Mouse (Mus musculus): ENCODE measurements at regions not wholly inside any gene's neighbourhood (a gene's known extent, or its start where the extent isn't known, plus 50 kb on each side); places are given as distances from the start of the nearest gene placed in this dataset.
"Not testable (repeated sequence)": the region's sequence is repeated elsewhere in the genome, so short reads cannot be mapped to it uniquely, and the experiment has no call there.

DNA sequence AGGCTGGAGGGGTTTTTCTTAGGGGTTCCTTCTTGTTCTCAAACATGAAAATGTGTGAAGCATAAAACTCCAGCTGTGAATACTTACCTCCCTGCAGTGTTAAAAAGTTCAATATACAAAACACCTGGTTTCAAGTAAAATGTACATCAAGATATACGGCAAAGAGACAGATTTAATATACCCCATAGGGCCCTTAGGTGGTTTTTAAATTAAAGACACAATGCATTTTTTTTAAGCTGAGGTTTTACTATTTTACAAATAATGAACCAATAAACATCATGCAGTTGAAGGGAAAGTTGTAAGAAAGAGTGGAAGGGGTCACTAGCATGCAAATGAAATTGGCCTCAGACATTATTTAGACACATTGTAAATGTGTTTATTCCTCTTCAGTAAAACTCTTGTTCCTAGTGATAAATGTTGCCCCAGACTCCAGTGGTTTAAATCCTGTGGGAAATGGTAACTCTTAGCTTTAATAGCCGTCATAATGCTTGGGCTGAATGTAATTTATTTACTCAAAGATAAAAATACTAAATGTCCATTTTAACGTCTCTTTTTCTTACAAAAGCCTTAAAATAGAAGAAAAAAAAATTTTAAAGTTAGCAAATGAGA, 1337.9 kb downstream of the Efnb2 start:
- no peak overlapping the region for H3K4me3 ChIP-seq
- H3K9me3 ChIP-seq = no peaks in the 10 kb centered on the region
- H3K36me3 ChIP-seq (replicated peaks) = no peaks in the 10 kb centered on the region
- no peaks in the 10 kb centered on the region for H3K27me3 ChIP-seq (replicated peaks)
- no peak overlapping the region for H3K4me2 ChIP-seq
- H3K4me1 ChIP-seq = 0 out of 2 replicates have a peak, but pooled peaks cover 4% of the 10 kb centered on the region
- whole genome bisulfite sequencing = 48% methylated on average over 3 of the region's 3 CpGs
- H3K9ac ChIP-seq = no peak overlapping the region
- H3K27ac ChIP-seq = no peak overlapping the region
- no peak for ATAC-seq (replicated peaks)

DNA sequence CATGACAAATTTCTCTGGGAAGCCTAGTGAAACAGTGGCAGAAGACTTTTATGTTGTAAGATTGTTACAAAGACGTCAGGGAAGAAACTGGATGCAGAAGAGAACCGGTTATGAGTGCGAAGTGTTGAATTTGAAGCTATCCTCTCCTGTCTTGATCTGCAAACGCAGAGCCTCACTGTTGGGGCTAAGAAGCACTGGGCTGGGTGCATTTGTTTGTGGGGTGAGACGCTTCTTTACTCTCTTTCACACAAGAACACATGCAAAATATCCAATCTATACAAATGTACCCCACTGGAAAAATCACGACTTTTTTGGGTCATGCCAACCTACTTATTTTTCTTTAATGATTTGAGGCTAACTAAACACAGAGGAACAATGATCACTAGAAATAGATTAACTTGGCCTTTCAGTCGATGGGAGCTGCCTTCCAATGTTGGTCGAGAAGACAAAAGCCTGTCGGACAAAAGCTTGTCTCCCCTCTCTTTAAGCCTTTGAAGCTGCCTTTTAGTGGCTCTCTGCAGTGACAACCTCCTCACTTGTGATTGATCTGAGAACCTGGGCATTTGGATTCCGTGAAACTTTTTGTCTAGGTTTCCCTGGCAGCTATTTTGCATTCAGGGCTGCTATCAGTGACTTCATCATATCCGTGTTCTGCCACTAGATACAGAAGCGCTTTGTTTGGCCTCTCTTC, 1338.5 kb downstream of the Efnb2 start:
- ATAC-seq (replicated peaks) = peak; percentile 56
- H3K9me3 ChIP-seq = no peaks in the 10 kb centered on the region
- H3K4me3 ChIP-seq = no peak overlapping the region
- H3K27ac ChIP-seq = no peak overlapping the region
- H3K4me1 ChIP-seq = 0 out of 2 replicates have a peak, but pooled peaks cover 4% of the 10 kb centered on the region
- no peaks in the 10 kb centered on the region for H3K36me3 ChIP-seq (replicated peaks)
- whole genome bisulfite sequencing = 14% methylated on average over 12 of the region's 12 CpGs
- H3K4me2 ChIP-seq = no peak overlapping the region
- H3K27me3 ChIP-seq (replicated peaks) = no peaks in the 10 kb centered on the region
- no peak overlapping the region for H3K9ac ChIP-seq

DNA sequence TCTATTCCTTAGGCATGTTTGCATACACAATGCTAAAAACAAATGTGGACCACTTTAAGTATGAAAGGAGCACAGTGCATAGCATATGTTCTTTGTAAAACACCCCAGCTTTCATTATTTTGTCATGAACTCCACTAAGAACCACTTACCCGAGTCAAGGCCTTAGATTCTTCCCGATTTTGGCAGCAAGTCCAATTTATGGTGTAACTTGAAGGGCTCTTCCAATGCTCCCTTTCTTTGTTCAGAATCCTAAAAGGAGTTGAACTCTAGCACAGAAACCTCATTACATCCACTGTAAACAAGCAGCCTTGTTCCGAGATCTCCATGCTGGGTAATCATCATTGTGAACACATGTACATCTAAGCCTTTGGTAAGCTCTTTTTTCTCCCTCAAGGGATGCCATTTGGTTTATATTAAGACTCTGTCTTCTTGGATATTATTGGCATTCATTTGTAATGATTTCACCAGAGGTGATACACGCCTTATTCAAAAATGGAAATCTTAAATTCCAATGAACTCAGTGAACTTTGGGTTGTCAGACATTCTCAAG, 1344.2 kb downstream of the Efnb2 start:
- Histone ChIP-seq H3K9me3 (no peaks in the 10 kb centered on the region), H3K9ac (no peak overlapping the region), H3K4me3 (no peak overlapping the region), H3K4me2 (no peak overlapping the region), H3K36me3 (replicated peaks) (no peaks in the 10 kb centered on the region), H3K4me1 (no peaks in the 10 kb centered on the region), H3K27ac (no peak overlapping the region), H3K27me3 (replicated peaks) (no peaks in the 10 kb centered on the region)
- ATAC-seq (replicated peaks) = no peak
- 79% methylated on average over 4 of the region's 4 CpGs for WGBS

DNA sequence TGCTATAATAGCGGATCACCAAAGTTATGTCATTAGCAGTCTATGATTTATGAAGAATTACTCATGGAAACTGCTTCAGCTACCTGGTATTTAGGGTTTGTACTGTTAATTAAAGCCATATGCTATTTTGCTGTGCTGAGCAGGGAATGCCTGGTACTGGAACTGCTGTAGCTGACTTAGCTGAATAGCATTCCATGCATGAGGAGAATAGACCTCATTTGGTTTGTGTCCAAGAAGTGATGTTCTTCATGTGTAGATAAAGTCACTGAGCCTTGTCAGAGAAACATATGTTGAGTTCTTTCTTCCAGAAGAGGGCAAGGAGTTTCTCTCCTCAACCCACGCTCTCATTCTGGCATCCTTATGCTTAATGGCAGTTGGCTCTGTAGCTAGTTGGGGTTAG, 1351.8 kb downstream of the Efnb2 start:
- Histone ChIP-seq H3K4me2 (no peak overlapping the region), H3K4me3 (no peak overlapping the region), H3K4me1 (no peaks in the 10 kb centered on the region), H3K9ac (no peak overlapping the region), H3K9me3 (no peaks in the 10 kb centered on the region), H3K36me3 (replicated peaks) (no peaks in the 10 kb centered on the region), H3K27me3 (replicated peaks) (no peaks in the 10 kb centered on the region), H3K27ac (no peak overlapping the region)
- no peak for ATAC-seq (replicated peaks)
- WGBS = 97% methylated on average over 2 of the region's 2 CpGs

DNA sequence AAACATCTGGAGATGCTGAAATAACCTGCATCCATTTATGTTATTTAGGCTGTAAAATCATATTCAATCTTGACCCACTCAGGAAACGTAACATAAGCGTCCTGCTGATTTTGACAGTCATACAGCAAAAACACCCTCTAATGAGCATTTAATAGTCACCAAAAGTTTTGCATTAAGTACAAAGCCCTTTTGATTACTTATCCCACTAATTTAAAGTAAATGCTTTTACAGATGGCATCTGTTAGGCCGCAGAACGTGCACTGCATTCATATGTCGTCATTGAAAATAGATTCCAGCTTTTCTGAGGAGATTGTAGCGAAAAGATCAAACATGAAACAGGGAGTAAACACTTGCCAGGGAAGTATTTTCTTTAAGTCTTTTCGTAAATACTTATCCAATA, 1371.7 kb downstream of the Efnb2 start:
- no peaks in the 10 kb centered on the region for H3K36me3 ChIP-seq (replicated peaks)

DNA sequence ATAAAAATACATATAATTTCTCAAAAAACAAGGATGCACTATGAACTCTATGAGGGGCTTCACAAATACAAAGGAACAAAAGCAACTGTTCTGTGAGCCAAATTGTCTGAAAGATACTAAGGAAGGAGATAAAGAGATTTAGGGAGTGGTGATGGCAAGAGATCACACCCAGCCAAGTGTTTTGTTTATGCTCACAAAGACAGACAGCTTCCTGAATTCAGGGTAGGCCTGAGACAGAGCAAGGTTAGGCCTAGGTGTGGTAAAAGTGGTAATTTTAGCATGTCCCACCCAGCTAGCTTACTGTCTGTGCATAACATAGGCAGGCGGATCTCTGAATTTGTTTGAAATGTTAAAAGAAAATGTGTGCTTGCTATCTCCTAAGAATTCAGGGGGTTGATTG, 1374.5 kb downstream of the Efnb2 start:
- ATAC-seq (replicated peaks) = no peak
- 95% methylated on average over 1 of the region's 1 CpGs for WGBS
- Histone ChIP-seq H3K4me1 (no peaks in the 10 kb centered on the region), H3K27me3 (replicated peaks) (no peaks in the 10 kb centered on the region), H3K9ac (no peak overlapping the region), H3K4me2 (no peak overlapping the region), H3K36me3 (replicated peaks) (no peaks in the 10 kb centered on the region), H3K4me3 (no peak overlapping the region), H3K27ac (no peak overlapping the region), H3K9me3 (no peaks in the 10 kb centered on the region)

More for the DNA sequence above, 1371.7 kb downstream of the Efnb2 start:
- Histone ChIP-seq H3K4me1 (no peaks in the 10 kb centered on the region), H3K9me3 (no peaks in the 10 kb centered on the region), H3K4me3 (no peak overlapping the region), H3K4me2 (no peak overlapping the region), H3K27me3 (replicated peaks) (no peaks in the 10 kb centered on the region), H3K9ac (no peak overlapping the region), H3K27ac (no peak overlapping the region)
- ATAC-seq (replicated peaks) = no peak
- WGBS = 70% methylated on average over 7 of the region's 7 CpGs

DNA sequence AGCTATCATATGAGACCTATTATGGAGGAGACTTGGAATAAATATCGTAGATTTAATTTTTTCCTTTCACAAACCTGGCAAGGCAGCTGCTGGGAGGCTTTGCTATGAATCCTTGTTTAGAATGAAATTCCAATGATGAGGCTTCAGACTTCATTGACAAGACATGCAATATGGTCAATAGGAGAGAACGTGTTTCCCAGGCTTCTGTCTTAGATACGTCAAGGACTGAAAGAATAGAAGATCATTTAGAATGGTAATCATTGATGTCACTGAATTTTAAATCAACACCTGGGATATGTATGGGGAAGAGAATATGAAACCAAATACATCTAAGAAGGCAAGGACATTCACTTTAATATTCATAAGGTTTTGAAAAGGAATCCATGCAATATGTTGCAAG, 1393.6 kb downstream of the Efnb2 start:
- ATAC-seq (replicated peaks) = no peak

DNA sequence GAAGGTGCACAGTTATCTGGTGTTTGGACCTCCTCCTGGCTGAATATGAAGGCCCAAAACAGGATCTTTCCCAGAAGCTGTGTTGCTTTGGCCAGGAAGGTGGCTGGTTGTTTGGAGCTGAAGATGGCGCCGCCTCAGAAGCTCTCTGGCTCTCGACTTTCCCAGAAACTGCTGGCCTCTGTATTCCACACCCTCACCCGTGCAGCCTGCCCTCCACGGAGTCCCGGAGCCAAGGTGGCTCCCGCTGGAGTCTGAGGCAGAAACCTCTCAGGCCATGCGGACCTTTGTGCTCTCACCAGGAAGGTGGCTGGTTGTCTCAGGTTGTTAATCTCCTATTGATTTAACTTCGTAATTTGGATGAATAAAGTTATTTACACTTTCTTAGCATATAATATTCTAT, 1406.7 kb downstream of the Efnb2 start:
- 92% methylated on average over 9 of the region's 9 CpGs for WGBS
- H3K9ac ChIP-seq; H3K27me3 ChIP-seq (replicated peaks); H3K4me3 ChIP-seq; H3K27ac ChIP-seq; H3K9me3 ChIP-seq; H3K4me2 ChIP-seq; ATAC-seq (replicated peaks); H3K4me1 ChIP-seq; H3K36me3 ChIP-seq (replicated peaks): not testable (repeated sequence)

More for the DNA sequence above, 1393.6 kb downstream of the Efnb2 start:
- Histone ChIP-seq H3K4me2 (no peak overlapping the region), H3K4me1 (no peaks in the 10 kb centered on the region), H3K27ac (no peak overlapping the region), H3K27me3 (replicated peaks) (no peaks in the 10 kb centered on the region), H3K36me3 (replicated peaks) (no peaks in the 10 kb centered on the region), H3K4me3 (no peak overlapping the region), H3K9ac (no peak overlapping the region), H3K9me3 (no peaks in the 10 kb centered on the region)
- WGBS = 54% methylated on average over 3 of the region's 3 CpGs

DNA sequence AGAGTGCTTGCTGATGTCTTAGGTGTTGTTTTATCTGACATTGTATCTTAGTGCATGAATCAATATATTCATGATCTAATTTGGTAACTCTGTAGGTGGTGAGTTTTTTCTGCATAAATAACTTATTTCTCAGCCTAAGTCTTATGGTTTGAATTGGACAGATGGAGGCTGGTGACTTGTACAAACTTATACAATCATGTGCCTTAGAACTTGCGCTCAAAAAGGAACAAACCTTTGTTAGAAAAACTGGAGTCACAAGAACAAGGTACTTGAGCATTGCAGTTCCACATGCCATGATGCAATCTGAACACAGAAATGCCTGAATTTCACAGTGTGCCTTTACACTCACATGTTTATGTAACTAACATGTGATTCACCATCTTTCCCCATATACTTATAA, 1420.7 kb downstream of the Efnb2 start:
- H3K4me1 ChIP-seq = no peaks in the 10 kb centered on the region
- 94% methylated on average over 1 of the region's 1 CpGs for WGBS
- no peak overlapping the region for H3K4me2 ChIP-seq
- no peak overlapping the region for H3K9ac ChIP-seq
- no peak overlapping the region for H3K27ac ChIP-seq
- no peaks in the 10 kb centered on the region for H3K36me3 ChIP-seq (replicated peaks)
- H3K9me3 ChIP-seq = no peaks in the 10 kb centered on the region
- H3K4me3 ChIP-seq = no peak overlapping the region
- no peak for ATAC-seq (replicated peaks)
- H3K27me3 ChIP-seq (replicated peaks) = no peaks in the 10 kb centered on the region

DNA sequence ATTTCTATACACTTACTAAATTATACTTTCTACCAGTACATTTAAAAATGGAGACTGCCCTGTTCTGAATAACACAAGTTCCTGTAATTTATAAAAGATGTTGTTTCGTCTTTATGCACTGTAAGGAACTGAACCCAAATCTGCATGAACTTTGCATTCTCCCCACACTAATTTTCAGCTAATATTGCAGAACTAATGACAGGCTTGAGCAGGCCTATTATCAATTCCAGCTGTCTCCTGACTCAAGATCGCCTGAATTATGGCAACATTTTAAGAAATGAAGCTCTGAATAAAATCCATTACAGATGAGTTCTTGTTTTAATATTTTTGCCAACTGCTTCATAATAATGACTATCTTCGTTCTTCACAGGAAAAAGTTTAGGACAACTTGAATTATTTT, 1427.0 kb downstream of the Efnb2 start:
- H3K36me3 ChIP-seq (replicated peaks) = no peaks in the 10 kb centered on the region
- no peak overlapping the region for H3K4me2 ChIP-seq
- no peak overlapping the region for H3K9ac ChIP-seq
- no peak for ATAC-seq (replicated peaks)
- H3K27me3 ChIP-seq (replicated peaks) = no peaks in the 10 kb centered on the region
- no peaks in the 10 kb centered on the region for H3K4me1 ChIP-seq
- 81% methylated on average over 3 of the region's 3 CpGs for WGBS
- no peaks in the 10 kb centered on the region for H3K9me3 ChIP-seq
- no peak overlapping the region for H3K27ac ChIP-seq
- no peak overlapping the region for H3K4me3 ChIP-seq

DNA sequence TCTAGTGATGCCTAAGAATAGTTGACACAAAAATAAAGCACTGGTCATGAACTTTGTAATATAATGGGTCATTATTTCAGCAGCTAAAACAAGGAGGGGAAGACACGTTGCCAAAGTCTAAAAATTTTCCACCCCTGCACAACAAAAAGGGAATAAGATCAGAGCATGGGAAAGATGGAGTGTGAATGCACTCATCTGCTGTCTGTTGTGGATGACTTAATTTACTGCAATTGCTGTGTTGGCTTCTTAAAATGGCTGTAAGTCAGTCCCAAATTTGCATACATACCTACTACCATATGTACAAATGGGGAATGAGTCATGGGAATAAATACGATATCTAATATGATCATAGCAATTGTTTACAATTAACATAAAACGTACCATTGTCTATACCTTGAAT, 1441.7 kb downstream of the Efnb2 start:
- H3K27me3 ChIP-seq (replicated peaks) = no peaks in the 10 kb centered on the region
- no peak overlapping the region for H3K4me3 ChIP-seq
- no peaks in the 10 kb centered on the region for H3K4me1 ChIP-seq
- H3K27ac ChIP-seq = no peak overlapping the region
- no peak for ATAC-seq (replicated peaks)
- H3K9me3 ChIP-seq = no peaks in the 10 kb centered on the region
- H3K9ac ChIP-seq = no peak overlapping the region
- 79% methylated on average over 3 of the region's 3 CpGs for WGBS
- H3K4me2 ChIP-seq = no peak overlapping the region
- H3K36me3 ChIP-seq (replicated peaks) = no peaks in the 10 kb centered on the region

DNA sequence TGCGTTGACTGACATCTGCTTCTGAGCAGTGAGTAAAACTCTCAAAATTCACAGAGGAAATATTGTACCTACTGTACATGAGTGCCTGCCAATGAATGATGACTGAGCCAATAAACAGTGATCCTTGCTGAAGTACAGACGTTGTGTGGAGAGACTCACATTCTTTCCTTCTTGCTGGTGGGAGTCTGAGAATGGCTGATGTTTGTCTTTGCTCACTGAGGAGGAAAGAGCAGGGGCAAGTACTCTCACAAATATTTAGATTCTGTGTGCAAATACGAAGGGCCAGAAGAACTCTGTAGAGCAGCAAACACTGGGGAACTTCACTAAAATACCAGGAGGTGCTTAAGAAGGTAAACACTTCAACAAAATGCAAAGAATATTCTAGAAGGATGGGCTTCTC, 1453.9 kb downstream of the Efnb2 start:
- Histone ChIP-seq H3K4me2 (no peak overlapping the region), H3K9me3 (no peaks in the 10 kb centered on the region), H3K27ac (no peak overlapping the region), H3K4me3 (no peak overlapping the region), H3K36me3 (replicated peaks) (no peaks in the 10 kb centered on the region), H3K4me1 (no peaks in the 10 kb centered on the region), H3K9ac (no peak overlapping the region), H3K27me3 (replicated peaks) (no peaks in the 10 kb centered on the region)
- no peak for ATAC-seq (replicated peaks)
- 50% methylated on average over 3 of the region's 3 CpGs for WGBS

DNA sequence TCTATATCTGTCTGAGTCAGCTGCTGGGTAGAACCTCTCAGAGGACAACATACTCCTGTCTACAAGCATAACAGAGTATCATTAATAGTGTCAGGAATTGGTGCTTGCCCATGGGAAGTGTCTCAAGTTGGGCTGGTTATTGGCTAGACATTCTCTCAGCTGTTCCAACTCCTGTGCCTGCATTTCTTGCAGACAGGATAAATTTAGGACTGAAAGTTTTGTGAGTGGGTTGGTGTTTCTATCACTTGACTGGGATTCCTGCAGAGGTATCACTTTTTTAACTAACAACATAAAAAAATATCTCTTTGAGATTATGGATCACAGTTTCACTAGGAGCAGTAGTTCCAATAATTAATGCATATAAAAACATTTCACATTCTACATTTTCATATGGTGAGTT, 1454.4 kb downstream of the Efnb2 start:
- H3K27me3 ChIP-seq (replicated peaks) = no peaks in the 10 kb centered on the region
- ATAC-seq (replicated peaks) = no peak
- H3K9ac ChIP-seq = no peak overlapping the region
- H3K4me2 ChIP-seq = no peak overlapping the region
- H3K9me3 ChIP-seq = no peaks in the 10 kb centered on the region
- H3K4me3 ChIP-seq = no peak overlapping the region
- no peaks in the 10 kb centered on the region for H3K4me1 ChIP-seq
- no peak overlapping the region for H3K27ac ChIP-seq
- H3K36me3 ChIP-seq (replicated peaks) = no peaks in the 10 kb centered on the region

Measured in midbrain, embryonic 15.5 days (tissue).